ENCODE assay signal across 27 mouse cellular contexts in the genomic region with DNA sequence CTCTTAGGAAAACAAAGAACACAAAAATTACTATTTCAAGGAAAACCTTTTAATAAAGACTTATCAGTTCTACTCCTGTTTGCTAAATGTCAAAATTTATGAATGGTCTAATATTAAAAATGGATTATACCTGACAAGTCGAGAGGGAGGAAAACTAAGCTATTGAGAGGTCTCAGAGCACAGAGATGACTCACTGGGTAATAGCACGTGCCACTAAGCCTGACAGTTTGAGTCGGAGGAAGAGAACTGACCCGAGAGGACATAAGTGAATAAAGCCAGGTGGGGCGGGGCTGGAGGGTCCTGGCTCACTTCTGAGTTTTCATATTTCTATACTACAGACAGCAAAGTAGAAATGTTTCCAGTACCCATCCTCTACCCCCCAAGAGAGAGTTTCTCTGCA. TPM values are rescaled to one million over a fixed set of nuclear protein-coding genes. Genes with fewer than 3 reads are reported as not detected.
A peak's percentile ranks its signal among the peaks of the same experiment; 100 is the strongest.
DNase-seq lines count a peak whose midpoint lies in the region; ATAC-seq and TF ChIP-seq lines count a peak whose summit lies in the region.
"Had no signal": no experiment of that assay in that cellular context is flagged by ENCODE, and none has a peak within 500 bp of the region (broad histone marks: within the 10 kb centered on the region; RNA-seq: fewer than 3 reads in every experiment).

No protein-coding gene starts in this region.

- peak; percentile 29 for DNase-seq in intestine, embryonic 14.5 days (ENCODE audit: low spot score)
- no peak for DNase-seq in liver, embryonic 13.5 days
- no peak for DNase-seq in liver, postnatal 0 days
- DNase-seq in adrenal gland, postnatal 25 days = no peak
- DNase-seq: adrenal gland, postnatal 14 days; cerebellum, adult 11-12 months; cerebellum, adult 8-10 months; cerebellum, postnatal 10 days; cerebellum, postnatal 36 days; embryo, embryonic 11 days; forebrain, postnatal 0 days; gastrocnemius, adult 2 months; gastrocnemius, postnatal 14 days; heart, adult 18-20 months had no signal

- TF ChIP-seq CTCF in intestine, postnatal 0 days (IDR thresholded peaks at IDR 0.05; ENCODE audit: low read depth) = no peak
- no peak for TF ChIP-seq CTCF in liver, postnatal 0 days (IDR thresholded peaks at IDR 0.05; ENCODE audit: low read depth)

- TF ChIP-seq EP300 in liver, postnatal 0 days (IDR thresholded peaks at IDR 0.05; ENCODE audit: low read depth) = no peak

- peaks cover 57% of the 10 kb centered on the region for H3K4me1 ChIP-seq in erythroblast, embryonic 14.5 days (ENCODE audit: control insufficient read depth)
- peaks cover 10% of the 10 kb centered on the region; the same call in 1 of the 2 replicates for H3K4me1 ChIP-seq in intestine, embryonic 14.5 days (replicated peaks; ENCODE audit: control insufficient read depth, insufficient read depth, low read length)
- H3K4me1 ChIP-seq in intestine, postnatal 0 days (replicated peaks; ENCODE audit: control insufficient read depth, insufficient read depth, low read length) = no peaks in the 10 kb centered on the region
- H3K4me1 ChIP-seq in liver, embryonic 13.5 days (replicated peaks) = peaks cover 45% of the 10 kb centered on the region
- peaks cover 13% of the 10 kb centered on the region for H3K4me1 ChIP-seq in liver, postnatal 0 days (ENCODE audit: insufficient read depth)
- H3K4me1 ChIP-seq in liver, embryonic 16.5 days (ENCODE audit: control insufficient read depth, low read depth, low read length) = peaks cover 33% of the 10 kb centered on the region

- H3K27ac ChIP-seq in intestine, embryonic 14.5 days (ENCODE audit: low read depth) = no peak overlapping the region
- no peak overlapping the region for H3K27ac ChIP-seq in intestine, postnatal 0 days (ENCODE audit: low read depth, low read length)
- no peak overlapping the region for H3K27ac ChIP-seq in liver, embryonic 13.5 days
- H3K27ac ChIP-seq in liver, postnatal 0 days (ENCODE audit: low read depth) = no peak overlapping the region
- H3K27ac ChIP-seq in liver, embryonic 16.5 days (ENCODE audit: low read length) = no peak overlapping the region
- H3K27ac ChIP-seq: embryonic facial prominence, embryonic 10.5 days; embryonic facial prominence, embryonic 13.5 days; gastrocnemius, adult 2 months; hindbrain, embryonic 10.5 days; hindbrain, embryonic 13.5 days had no signal

- ATAC-seq in erythroblast, adult 5-6 weeks (replicated peaks; ENCODE audit: low FRiP score, poor library complexity, severe bottlenecking) = no peak
- ATAC-seq in intestine, embryonic 14.5 days (replicated peaks; ENCODE audit: low FRiP score, low TSS enrichment, low read depth) = no peak
- no peak for ATAC-seq in intestine, postnatal 0 days
- ATAC-seq in liver, embryonic 13.5 days (ENCODE audit: low read depth) = no peak
- ATAC-seq in liver, postnatal 0 days = no peak
- no peak for ATAC-seq in liver, embryonic 16.5 days (ENCODE audit: low read depth)
- ATAC-seq: forebrain, embryonic 14.5 days; forebrain, postnatal 0 days; hindbrain, embryonic 16.5 days; Patski had no signal

- no peaks in the 10 kb centered on the region for H3K9me3 ChIP-seq in erythroblast, embryonic 14.5 days (ENCODE audit: control insufficient read depth, low read length)
- H3K9me3 ChIP-seq in intestine, embryonic 14.5 days (ENCODE audit: control insufficient read depth, low read length) = no peaks in the 10 kb centered on the region
- H3K9me3 ChIP-seq in intestine, postnatal 0 days (ENCODE audit: control insufficient read depth) = no peaks in the 10 kb centered on the region
- H3K9me3 ChIP-seq in liver, embryonic 13.5 days (replicated peaks) = no peaks in the 10 kb centered on the region
- H3K9me3 ChIP-seq in liver, postnatal 0 days (ENCODE audit: low read length) = no peaks in the 10 kb centered on the region
- no peaks in the 10 kb centered on the region for H3K9me3 ChIP-seq in liver, embryonic 16.5 days (replicated peaks; ENCODE audit: control insufficient read depth, low read length)
- H3K9me3 ChIP-seq: embryonic facial prominence, embryonic 10.5 days; embryonic facial prominence, embryonic 13.5 days; G1E; heart, embryonic 12.5 days; hindbrain, embryonic 10.5 days; hindbrain, embryonic 13.5 days had no signal

- 76% methylated on average over 5 of the region's 5 CpGs for WGBS in intestine, embryonic 14.5 days
- WGBS in intestine, postnatal 0 days = 70% methylated on average over 5 of the region's 5 CpGs
- WGBS in liver, embryonic 13.5 days (ENCODE audit: insufficient replicate concordance) = 68% methylated on average over 5 of the region's 5 CpGs
- WGBS in liver, postnatal 0 days (ENCODE audit: insufficient replicate concordance) = 85% methylated on average over 5 of the region's 5 CpGs
- WGBS in liver, embryonic 16.5 days (ENCODE audit: insufficient replicate concordance) = 78% methylated on average over 5 of the region's 5 CpGs

- peaks cover 73% of the 10 kb centered on the region for H3K36me3 ChIP-seq in erythroblast, embryonic 14.5 days (ENCODE audit: control insufficient read depth)
- H3K36me3 ChIP-seq in intestine, embryonic 14.5 days (ENCODE audit: control insufficient read depth, insufficient read depth, low read length) = peaks cover 40% of the 10 kb centered on the region
- peaks cover 27% of the 10 kb centered on the region for H3K36me3 ChIP-seq in intestine, postnatal 0 days (ENCODE audit: control insufficient read depth, insufficient read depth)
- H3K36me3 ChIP-seq in liver, embryonic 13.5 days = peaks cover 64% of the 10 kb centered on the region
- peaks cover 49% of the 10 kb centered on the region for H3K36me3 ChIP-seq in liver, postnatal 0 days (replicated peaks; ENCODE audit: insufficient read depth, low read length)
- peaks cover 43% of the 10 kb centered on the region for H3K36me3 ChIP-seq in liver, embryonic 16.5 days (ENCODE audit: control insufficient read depth, insufficient read depth)

- peak overlapping the region; percentile 97 for H3K4me3 ChIP-seq in erythroblast, embryonic 14.5 days (replicated peaks)
- H3K4me3 ChIP-seq in intestine, embryonic 14.5 days (ENCODE audit: low read depth, low read length) = no peak overlapping the region
- no peak overlapping the region for H3K4me3 ChIP-seq in intestine, postnatal 0 days (ENCODE audit: low read depth, low read length)
- H3K4me3 ChIP-seq in liver, embryonic 13.5 days (replicated peaks) = peak overlapping the region; percentile 6; the same call in 1 of the 2 replicates
- no peak overlapping the region for H3K4me3 ChIP-seq in liver, postnatal 0 days (ENCODE audit: low read depth, low read length)
- no peak overlapping the region for H3K4me3 ChIP-seq in liver, embryonic 16.5 days (ENCODE audit: low read depth, low read length)
- H3K4me3 ChIP-seq: gastrocnemius, adult 2 months; heart, embryonic 12.5 days had no signal

- H3K4me2 ChIP-seq in intestine, embryonic 14.5 days (ENCODE audit: low read length) = no peak overlapping the region
- no peak overlapping the region for H3K4me2 ChIP-seq in intestine, postnatal 0 days (replicated peaks; ENCODE audit: low read depth)
- H3K4me2 ChIP-seq in liver, embryonic 13.5 days = peak overlapping the region; percentile 95
- H3K4me2 ChIP-seq in liver, postnatal 0 days (ENCODE audit: low read depth, low read length) = no peak overlapping the region
- peak overlapping the region; percentile 95; the same call in 1 of the 2 replicates for H3K4me2 ChIP-seq in liver, embryonic 16.5 days (ENCODE audit: low read depth, low read length)

- H3K27me3 ChIP-seq in erythroblast, embryonic 14.5 days (ENCODE audit: control insufficient read depth) = no peaks in the 10 kb centered on the region
- no peaks in the 10 kb centered on the region for H3K27me3 ChIP-seq in intestine, embryonic 14.5 days (replicated peaks; ENCODE audit: control insufficient read depth, insufficient read depth, low read length)
- no peaks in the 10 kb centered on the region for H3K27me3 ChIP-seq in intestine, postnatal 0 days (replicated peaks; ENCODE audit: control insufficient read depth, insufficient read depth, low read length)
- no peaks in the 10 kb centered on the region for H3K27me3 ChIP-seq in liver, embryonic 13.5 days
- no peaks in the 10 kb centered on the region for H3K27me3 ChIP-seq in liver, postnatal 0 days (ENCODE audit: insufficient read depth, low read length)
- H3K27me3 ChIP-seq in liver, embryonic 16.5 days (ENCODE audit: control insufficient read depth, insufficient read depth, low read depth, low read length) = no peaks in the 10 kb centered on the region
- H3K27me3 ChIP-seq: embryonic facial prominence, embryonic 13.5 days; heart, embryonic 12.5 days; hindbrain, embryonic 13.5 days; Patski had no signal

- H3K9ac ChIP-seq in intestine, embryonic 14.5 days (ENCODE audit: low read length) = no peak overlapping the region
- H3K9ac ChIP-seq in intestine, postnatal 0 days (ENCODE audit: low read depth, low read length) = no peak overlapping the region
- H3K9ac ChIP-seq in liver, embryonic 13.5 days = peak overlapping the region; percentile 99
- H3K9ac ChIP-seq in liver, postnatal 0 days (replicated peaks) = no peak overlapping the region
- no peak overlapping the region for H3K9ac ChIP-seq in liver, embryonic 16.5 days (ENCODE audit: low read depth, low read length)
- H3K9ac ChIP-seq: forebrain, postnatal 0 days; heart, embryonic 12.5 days had no signal

RNA-seq across cellular contexts. Expression of a gene that starts 2.2 kb away (rescaled TPM):
- 6.7 and 6.9 TPM in 2 replicates for polyA plus RNA-seq in erythroblast, embryonic 14.5 days (2012)
- 17.3 and 43.0 TPM in 2 replicates for total RNA-seq in erythroblast, adult 5-6 weeks (2015; ENCODE audit: low replicate concordance)
- 44.7 and 97.2 TPM in 2 replicates for total RNA-seq in erythroblast, adult 5-6 weeks (2017; ENCODE audit: low replicate concordance)
- polyA plus RNA-seq in intestine, embryonic 14.5 days (2014; fragmentation: Nextera tagmentation; extraction: Ambion mirVana) = 24.3 and 24.7 TPM in 2 replicates
- 6.2 and 6.7 TPM in 2 replicates for polyA plus RNA-seq in intestine, postnatal 0 days (2015; fragmentation: Nextera tagmentation; extraction: Ambion mirVana)
- polyA plus RNA-seq in liver, embryonic 13.5 days (2015; fragmentation: Nextera tagmentation; extraction: Ambion mirVana) = 33.9 and 36.7 TPM in 2 replicates
- 12.4 and 14.2 TPM in 2 replicates for polyA plus RNA-seq in liver, postnatal 0 days (2015; fragmentation: Nextera tagmentation; extraction: Ambion mirVana)
- polyA plus RNA-seq in liver, embryonic 16.5 days (2015; fragmentation: Nextera tagmentation; extraction: Ambion mirVana) = 22.8 and 23.0 TPM in 2 replicates
- total RNA-seq in adrenal gland, postnatal 25 days (2021) = 8.7 and 16.7 TPM in 2 replicates

RNA-seq across cellular contexts. Expression of a gene that starts 39.1 kb away (rescaled TPM):
- polyA plus RNA-seq in erythroblast, embryonic 14.5 days (2012) = 3.8 and 4.7 TPM in 2 replicates
- 240 and 267 TPM in 2 replicates for total RNA-seq in erythroblast, adult 5-6 weeks (2015; ENCODE audit: low replicate concordance)
- total RNA-seq in erythroblast, adult 5-6 weeks (2017; ENCODE audit: low replicate concordance) = 214 and 284 TPM in 2 replicates
- 138 and 146 TPM in 2 replicates for polyA plus RNA-seq in intestine, embryonic 14.5 days (2014; fragmentation: Nextera tagmentation; extraction: Ambion mirVana)
- polyA plus RNA-seq in intestine, postnatal 0 days (2015; fragmentation: Nextera tagmentation; extraction: Ambion mirVana) = 71.1 and 83.4 TPM in 2 replicates
- polyA plus RNA-seq in liver, embryonic 13.5 days (2015; fragmentation: Nextera tagmentation; extraction: Ambion mirVana) = 47.8 and 49.8 TPM in 2 replicates
- polyA plus RNA-seq in liver, postnatal 0 days (2015; fragmentation: Nextera tagmentation; extraction: Ambion mirVana) = 44.2 and 45.4 TPM in 2 replicates
- polyA plus RNA-seq in liver, embryonic 16.5 days (2015; fragmentation: Nextera tagmentation; extraction: Ambion mirVana) = 36.9 and 39.0 TPM in 2 replicates
- total RNA-seq in adrenal gland, postnatal 25 days (2021) = 297 and 334 TPM in 2 replicates

RNA-seq across cellular contexts. Expression of a gene that starts 39.6 kb away (rescaled TPM):
- polyA plus RNA-seq in erythroblast, embryonic 14.5 days (2012) = 25.0 and 27.4 TPM in 2 replicates
- 30.5 and 37.1 TPM in 2 replicates for total RNA-seq in erythroblast, adult 5-6 weeks (2015; ENCODE audit: low replicate concordance)
- 30.8 and 49.3 TPM in 2 replicates for total RNA-seq in erythroblast, adult 5-6 weeks (2017; ENCODE audit: low replicate concordance)
- 125 and 137 TPM in 2 replicates for polyA plus RNA-seq in intestine, embryonic 14.5 days (2014; fragmentation: Nextera tagmentation; extraction: Ambion mirVana)
- 19.0 and 23.8 TPM in 2 replicates for polyA plus RNA-seq in intestine, postnatal 0 days (2015; fragmentation: Nextera tagmentation; extraction: Ambion mirVana)
- polyA plus RNA-seq in liver, embryonic 13.5 days (2015; fragmentation: Nextera tagmentation; extraction: Ambion mirVana) = 116 and 126 TPM in 2 replicates
- polyA plus RNA-seq in liver, postnatal 0 days (2015; fragmentation: Nextera tagmentation; extraction: Ambion mirVana) = 30.3 and 33.4 TPM in 2 replicates
- polyA plus RNA-seq in liver, embryonic 16.5 days (2015; fragmentation: Nextera tagmentation; extraction: Ambion mirVana) = 52.9 and 55.6 TPM in 2 replicates
- 90.8 and 124 TPM in 2 replicates for total RNA-seq in adrenal gland, postnatal 25 days (2021)

RNA-seq across cellular contexts. Expression of a gene that starts 42.4 kb away (rescaled TPM):
- 0.28 and 0.30 TPM in 2 replicates for polyA plus RNA-seq in erythroblast, embryonic 14.5 days (2012)
- total RNA-seq in erythroblast, adult 5-6 weeks (2015; ENCODE audit: low replicate concordance) = 21.5 and 55.1 TPM in 2 replicates
- 17.7 and 40.7 TPM in 2 replicates for total RNA-seq in erythroblast, adult 5-6 weeks (2017; ENCODE audit: low replicate concordance)
- 69.4 and 73.3 TPM in 2 replicates for polyA plus RNA-seq in intestine, embryonic 14.5 days (2014; fragmentation: Nextera tagmentation; extraction: Ambion mirVana)
- polyA plus RNA-seq in intestine, postnatal 0 days (2015; fragmentation: Nextera tagmentation; extraction: Ambion mirVana) = 36.3 and 42.2 TPM in 2 replicates
- 39.6 and 40.0 TPM in 2 replicates for polyA plus RNA-seq in liver, embryonic 13.5 days (2015; fragmentation: Nextera tagmentation; extraction: Ambion mirVana)
- 27.3 and 27.4 TPM in 2 replicates for polyA plus RNA-seq in liver, postnatal 0 days (2015; fragmentation: Nextera tagmentation; extraction: Ambion mirVana)
- polyA plus RNA-seq in liver, embryonic 16.5 days (2015; fragmentation: Nextera tagmentation; extraction: Ambion mirVana) = 31.5 and 34.6 TPM in 2 replicates
- total RNA-seq in adrenal gland, postnatal 25 days (2021) = 62.8 and 71.7 TPM in 2 replicates

RNA-seq across cellular contexts. Expression of a gene that starts 42.7 kb away (rescaled TPM):
- polyA plus RNA-seq in erythroblast, embryonic 14.5 days (2012) = 31.5 and 32.6 TPM in 2 replicates
- total RNA-seq in erythroblast, adult 5-6 weeks (2015; ENCODE audit: low replicate concordance) = 413 and 554 TPM in 2 replicates
- 1,329 and 2,083 TPM in 2 replicates for total RNA-seq in erythroblast, adult 5-6 weeks (2017; ENCODE audit: low replicate concordance)
- polyA plus RNA-seq in intestine, embryonic 14.5 days (2014; fragmentation: Nextera tagmentation; extraction: Ambion mirVana) = 22.5 and 22.7 TPM in 2 replicates
- 6.2 and 6.5 TPM in 2 replicates for polyA plus RNA-seq in intestine, postnatal 0 days (2015; fragmentation: Nextera tagmentation; extraction: Ambion mirVana)
- 48.3 and 58.2 TPM in 2 replicates for polyA plus RNA-seq in liver, embryonic 13.5 days (2015; fragmentation: Nextera tagmentation; extraction: Ambion mirVana)
- 17.5 and 19.7 TPM in 2 replicates for polyA plus RNA-seq in liver, postnatal 0 days (2015; fragmentation: Nextera tagmentation; extraction: Ambion mirVana)
- polyA plus RNA-seq in liver, embryonic 16.5 days (2015; fragmentation: Nextera tagmentation; extraction: Ambion mirVana) = 54.1 and 54.7 TPM in 2 replicates
- 39.3 and 50.3 TPM in 2 replicates for total RNA-seq in adrenal gland, postnatal 25 days (2021)

Comparison
In these comparisons a context has a peak if more than half of its experiments do, and no peak if none do; other contexts are left out.
1. H3K4me3 ChIP-seq: peak in erythroblast, embryonic 14.5 days (single experiment) and liver, embryonic 13.5 days (single experiment); none in intestine, embryonic 14.5 days (single experiment), intestine, postnatal 0 days (single experiment), liver, postnatal 0 days (single experiment) and liver, embryonic 16.5 days (single experiment).
2. H3K4me2 ChIP-seq: peak in liver, embryonic 13.5 days (single experiment) and liver, embryonic 16.5 days (single experiment); none in intestine, embryonic 14.5 days (single experiment), intestine, postnatal 0 days (single experiment) and liver, postnatal 0 days (single experiment).